Mouse (Mus musculus) common myeloid progenitor, adult 5-6 weeks (primary cell): ENCODE measurements around the gene Phc1. TPM values are rescaled to one million over a fixed set of nuclear protein-coding genes. Genes with fewer than 3 reads are reported as not detected.
A peak's percentile ranks its signal among the peaks of the same experiment; 100 is the strongest.

Experiments
- ATAC-seq: replicated peaks from 2 replicates; pipeline ENCODE4 v1.8.0; 2016; ENCODE audit warnings: low read depth, mild to moderate bottlenecking, moderate TSS enrichment, inconsistent platforms; ENCODE audit not compliant: poor library complexity, severe bottlenecking
- total RNA-seq: library from RNA; stranded (forward); fragments of 200-1000, 187-1606 nt; gene quantifications from 2 replicates; pipeline ENCODE4 v1.2.3, GENCODE M21; 2017

Gene Phc1
- total RNA-seq, 1 experiment from 2014 or later: 13.0 TPM

DNA sequence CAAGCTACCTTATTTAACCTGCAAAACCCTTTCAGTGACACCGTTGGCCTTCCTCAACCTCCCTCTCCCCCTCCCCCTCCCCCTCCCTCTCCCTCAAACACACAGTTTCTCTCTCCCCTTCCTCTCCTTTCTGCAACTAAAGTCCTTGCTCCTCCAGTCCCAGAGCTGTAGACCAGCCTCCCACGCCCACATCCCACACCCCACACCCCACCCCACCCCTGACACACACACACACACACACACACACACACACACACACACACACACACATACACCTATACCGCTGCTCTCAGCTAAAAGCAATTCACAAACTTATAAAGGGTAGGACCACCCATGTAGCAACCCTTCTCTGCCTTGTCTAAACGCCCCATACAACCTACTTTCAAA, 42.1 kb downstream of the Phc1 start:
- no peak for ATAC-seq

DNA sequence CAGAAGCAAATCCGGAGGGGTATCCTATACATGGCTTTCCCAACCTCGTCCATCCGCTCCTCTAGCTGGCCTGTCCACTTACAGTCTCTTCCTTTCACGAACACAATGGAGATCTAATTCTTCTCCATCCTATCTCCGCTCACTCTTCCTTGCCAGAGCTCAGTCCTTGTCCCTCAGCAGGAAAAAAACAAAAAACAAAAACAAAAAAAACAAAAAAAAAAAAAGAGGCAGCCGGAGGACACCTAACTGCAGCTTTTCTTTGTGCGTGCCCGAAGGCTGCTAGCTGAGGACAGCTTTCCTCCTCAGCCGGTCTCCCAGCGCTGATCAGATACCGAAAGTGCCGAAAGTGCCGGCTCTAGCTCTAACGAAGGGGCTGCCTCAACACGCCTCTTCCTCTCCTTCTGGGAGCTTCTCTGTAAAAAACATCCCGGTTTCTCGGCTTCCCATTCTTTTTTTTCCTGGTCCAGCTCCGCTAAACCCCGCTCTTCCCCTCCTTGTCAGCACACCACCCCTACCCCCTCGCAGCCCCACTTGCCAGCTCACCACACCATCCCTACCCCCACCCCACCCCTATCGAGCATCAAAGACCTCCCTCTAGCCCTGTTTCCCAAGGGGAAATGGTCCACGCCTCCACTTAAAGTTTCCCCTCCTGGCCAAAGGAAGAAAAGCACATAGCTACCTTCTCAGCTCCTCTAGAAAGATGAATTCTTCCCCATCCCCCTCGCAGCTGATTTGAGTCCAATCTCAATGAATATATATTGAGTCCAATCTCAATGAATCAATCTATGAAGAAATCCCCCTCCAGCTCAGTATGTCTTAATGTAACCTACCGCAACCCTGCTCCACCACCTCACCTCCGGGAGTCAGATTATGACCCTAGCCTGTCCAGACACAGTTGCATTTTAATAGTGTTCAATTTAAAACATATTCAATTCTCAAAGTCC, 42.8 kb downstream of the Phc1 start:
- ATAC-seq: peak; percentile 62

DNA sequence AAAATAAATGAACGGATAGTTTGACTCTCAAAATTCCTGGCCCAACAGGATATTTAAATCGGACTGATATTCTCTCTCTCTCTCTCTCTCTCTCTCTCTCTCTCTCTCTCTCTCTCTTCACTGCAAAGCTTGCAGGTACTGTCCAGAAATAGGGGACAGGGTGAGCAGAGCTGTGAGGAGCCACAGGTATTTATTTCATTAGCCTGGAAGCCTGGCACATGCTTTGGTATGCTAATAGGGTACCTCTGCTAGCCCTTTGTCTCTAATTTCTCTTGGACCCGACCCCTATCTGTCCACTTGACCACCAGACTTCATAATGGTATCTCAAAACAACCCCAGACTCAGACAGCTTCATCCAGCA, 43.5 kb downstream of the Phc1 start:
- ATAC-seq: no peak

DNA sequence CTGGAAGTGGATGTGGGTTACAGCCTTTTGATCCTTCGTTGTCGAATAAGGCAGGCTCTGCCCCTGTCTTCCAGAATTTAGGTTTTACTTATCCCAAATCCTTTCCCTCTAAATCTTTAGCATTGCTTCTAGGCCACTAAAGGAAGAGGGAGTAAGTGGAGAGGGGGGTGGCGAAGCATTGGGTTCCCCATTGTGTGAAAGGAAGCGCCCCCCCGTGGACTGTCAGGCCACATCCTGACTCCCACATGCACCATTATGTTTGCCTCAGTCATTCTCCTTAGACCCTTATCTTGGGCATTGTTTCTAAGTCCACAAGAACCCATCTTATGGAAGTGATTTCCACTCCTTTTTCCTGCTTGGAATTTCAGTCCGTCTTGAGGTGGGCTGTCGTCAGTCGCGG, 45.1 kb downstream of the Phc1 start:
- ATAC-seq: no peak

DNA sequence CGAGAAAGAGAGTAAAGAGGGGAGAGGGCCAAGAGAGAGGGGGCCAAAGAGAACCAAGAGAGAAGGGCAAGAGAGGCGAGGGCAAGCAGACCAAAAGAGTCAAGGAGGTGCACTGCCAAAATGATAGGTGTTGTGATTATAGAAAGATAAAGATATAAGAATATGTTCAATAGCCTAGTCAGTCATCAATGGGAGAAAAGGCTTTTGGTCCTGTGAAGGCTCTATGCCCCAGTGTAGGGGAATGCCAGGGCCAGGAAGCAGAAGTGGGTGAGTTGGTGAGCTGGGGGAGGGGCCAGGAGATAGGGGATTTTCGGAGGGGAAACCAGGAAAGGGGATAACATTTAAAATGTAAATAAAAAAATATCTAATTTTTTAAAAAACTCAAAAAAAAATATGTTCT, 46.1 kb downstream of the Phc1 start:
- no peak for ATAC-seq

DNA sequence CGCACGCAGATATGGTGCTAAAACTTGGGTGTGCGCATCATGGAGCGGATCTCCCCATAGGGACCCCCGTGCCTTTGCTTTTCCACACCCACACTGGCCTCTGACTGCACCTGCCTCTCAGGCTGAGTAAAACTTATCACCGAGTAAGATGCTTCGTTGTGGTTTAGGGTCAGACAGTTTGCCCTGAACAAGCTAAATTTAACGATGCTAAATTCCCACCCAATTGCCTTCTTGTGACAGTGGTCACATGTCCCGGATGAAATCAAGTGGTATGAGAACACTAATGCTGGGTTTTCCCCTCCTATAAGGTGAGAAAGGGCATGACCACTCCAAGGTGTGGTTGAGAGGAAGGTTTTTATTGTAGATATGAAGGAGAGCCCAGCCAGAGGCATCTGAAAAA, 46.6 kb downstream of the Phc1 start:
- no peak for ATAC-seq

DNA sequence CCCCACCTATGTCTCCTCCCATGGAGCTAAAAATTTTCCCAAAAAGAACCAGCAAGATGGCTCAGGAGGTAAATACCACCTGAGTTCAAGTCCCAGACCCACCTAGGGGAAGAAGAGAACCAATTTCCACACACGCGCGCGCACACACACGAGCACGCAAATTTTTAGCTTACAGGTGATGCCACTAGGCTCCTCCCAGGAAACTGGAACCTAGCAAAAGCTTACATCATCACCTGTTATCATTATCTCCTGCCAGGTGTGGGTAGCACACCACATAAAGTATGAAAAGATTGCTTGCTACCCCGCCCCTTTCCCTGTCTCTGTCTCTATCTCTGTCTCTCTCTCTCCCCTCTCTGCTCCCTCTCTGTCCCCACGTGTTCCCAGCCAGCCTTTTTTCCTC, 47.2 kb downstream of the Phc1 start:
- ATAC-seq: no peak

DNA sequence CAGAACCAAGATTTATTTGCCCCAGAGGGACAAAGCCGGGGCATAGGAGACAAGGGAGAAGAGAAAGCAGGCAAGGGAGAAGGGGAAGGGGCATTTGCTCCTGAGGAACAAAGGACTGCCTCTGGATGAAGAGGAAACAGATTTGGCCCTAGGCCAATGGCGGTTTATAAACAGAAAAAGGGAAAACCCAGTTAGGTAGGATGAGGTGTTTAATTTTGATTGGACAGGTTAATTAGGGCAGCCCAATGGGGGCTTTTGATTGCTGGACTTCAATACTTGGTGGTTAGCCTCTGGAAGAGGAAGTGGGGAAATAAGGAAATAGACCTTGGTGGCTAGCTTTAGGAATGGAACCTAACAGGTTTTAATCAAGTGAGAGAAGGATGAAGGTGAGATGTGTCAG, 48.2 kb downstream of the Phc1 start:
- ATAC-seq: peak; percentile 42; the same call in 1 of the 2 replicates

DNA sequence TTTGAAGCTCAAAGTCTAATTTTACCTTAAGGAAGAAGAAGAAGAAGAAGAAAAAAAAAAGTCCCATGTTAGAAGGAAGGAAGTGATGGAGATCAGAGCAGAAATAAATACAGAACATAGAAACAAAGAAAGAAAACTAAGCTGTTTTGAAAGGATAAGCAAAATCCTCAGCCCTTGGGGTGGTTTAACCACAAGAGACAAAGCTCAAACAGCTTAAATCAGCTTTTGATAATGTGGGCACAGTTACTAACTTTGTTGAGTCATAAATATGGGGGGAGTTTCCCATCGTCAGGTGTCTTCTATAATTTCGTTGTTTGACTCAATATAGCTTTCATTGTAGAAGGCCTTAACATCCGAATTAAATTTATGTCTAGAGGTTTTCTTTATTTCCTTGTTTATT, 48.6 kb downstream of the Phc1 start:
- peak; percentile 65 for ATAC-seq

DNA sequence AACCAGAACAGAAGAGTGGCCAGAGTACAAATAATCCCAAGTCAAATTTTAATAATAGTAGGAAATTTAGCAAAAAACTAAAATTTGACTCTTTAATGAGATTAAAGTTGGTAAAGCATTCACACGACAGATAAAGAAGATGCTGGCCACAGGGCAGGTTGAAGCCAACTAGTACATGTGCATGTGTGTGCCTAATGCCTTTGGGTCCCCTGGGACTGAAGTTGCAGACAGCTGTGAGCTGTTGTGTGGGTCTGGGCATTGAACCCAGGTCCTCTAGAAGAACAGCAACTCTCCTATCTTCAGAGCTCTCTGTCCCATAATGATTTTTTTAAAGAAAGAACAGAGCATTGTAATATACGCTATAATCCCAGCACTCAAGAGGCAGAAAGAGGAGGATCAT, 49.1 kb downstream of the Phc1 start:
- ATAC-seq: no peak

DNA sequence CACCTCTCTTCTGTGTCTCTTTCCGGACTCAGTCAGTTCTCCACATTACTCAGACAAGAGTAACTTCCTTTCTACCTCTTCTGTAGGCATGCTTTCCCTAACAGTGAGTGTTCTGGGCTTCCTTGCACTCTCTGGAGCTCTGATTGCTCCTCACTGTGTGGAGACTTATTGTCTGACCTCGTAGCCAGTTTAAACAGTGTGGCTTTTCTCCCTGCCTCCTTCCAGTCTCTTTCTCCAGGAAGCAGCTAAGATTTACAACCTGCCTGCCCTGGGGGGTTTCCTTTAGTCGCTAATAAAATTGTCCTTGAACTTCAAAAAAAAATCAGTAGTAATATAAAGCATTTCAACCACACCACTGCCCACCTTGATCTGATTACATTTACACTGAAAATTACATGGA, 50.1 kb downstream of the Phc1 start:
- no peak for ATAC-seq

DNA sequence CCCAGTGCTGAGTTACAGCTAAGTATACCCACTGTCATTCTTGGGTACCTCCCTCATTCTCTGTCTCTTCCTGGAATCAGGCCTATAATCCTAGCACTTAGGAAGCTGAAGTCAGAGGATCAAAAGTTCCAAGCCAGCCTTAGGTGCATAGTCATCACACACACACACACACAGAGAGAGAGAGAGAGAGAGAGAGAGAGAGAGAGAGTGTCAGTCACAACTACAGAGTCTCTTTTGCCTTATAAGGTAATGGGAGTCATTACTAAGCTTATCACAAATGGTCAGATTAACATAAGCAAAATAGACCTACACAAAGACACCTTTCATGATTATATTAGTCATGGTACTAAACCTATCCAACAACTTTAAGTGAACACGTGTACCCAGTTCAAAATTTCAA, 51.0 kb downstream of the Phc1 start:
- ATAC-seq: no peak

DNA sequence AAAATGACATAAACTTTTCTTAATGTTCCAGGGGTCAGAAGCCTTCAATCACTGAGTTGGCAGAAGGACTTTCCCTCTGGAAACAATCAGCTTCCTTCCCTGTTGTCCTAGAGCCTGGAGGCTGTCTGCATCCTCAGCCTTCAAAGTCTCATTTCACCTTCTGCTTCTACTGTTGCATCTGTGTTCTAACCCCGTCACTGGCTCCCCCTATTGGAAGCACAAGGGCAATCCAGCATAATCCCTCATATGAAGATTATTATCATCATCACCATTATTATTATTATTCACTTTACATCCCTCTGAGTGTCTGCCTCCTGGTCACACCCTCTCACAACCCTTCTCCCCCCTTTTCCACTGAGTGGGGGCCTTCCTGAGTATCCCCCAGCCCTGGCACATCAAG, 52.1 kb downstream of the Phc1 start:
- ATAC-seq: peak; percentile 31; the same call in 1 of the 2 replicates

DNA sequence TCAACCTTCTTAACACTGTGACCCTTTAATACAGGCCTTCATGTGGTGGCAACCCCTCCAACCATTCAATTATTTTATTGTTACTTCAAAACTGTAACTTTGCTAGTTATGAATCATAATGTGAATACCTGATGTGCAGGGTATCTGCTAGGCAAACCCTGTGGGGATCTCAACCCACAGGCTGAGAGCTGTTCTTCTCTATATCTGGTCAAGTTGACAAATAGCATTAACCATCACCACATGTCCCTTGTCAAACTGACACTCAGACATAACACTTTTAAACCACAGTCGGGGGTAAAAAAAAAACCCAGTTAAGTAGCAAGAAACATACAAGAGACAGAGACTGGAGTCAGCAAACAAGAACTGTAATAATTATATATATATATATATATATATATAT, 55.5 kb downstream of the Phc1 start:
- no peak for ATAC-seq

DNA sequence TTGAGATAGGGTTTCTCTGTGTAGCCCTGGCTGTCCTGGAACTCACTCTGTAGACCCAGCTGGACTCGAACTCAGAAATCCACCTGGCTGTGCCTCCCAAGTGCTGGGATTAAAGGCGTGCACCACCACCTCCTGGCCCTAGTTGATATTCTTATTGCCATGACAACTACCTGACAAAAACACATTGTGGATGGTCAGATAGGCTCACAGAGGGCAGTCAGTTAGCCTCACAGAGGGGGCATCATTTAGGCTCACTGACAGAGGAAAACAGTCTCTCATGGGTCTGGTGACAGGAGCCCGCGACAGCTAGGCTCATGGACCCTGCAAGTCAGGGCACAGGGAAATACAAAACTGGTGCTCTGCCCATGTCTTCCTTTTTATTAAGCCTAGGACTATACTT, 56.1 kb downstream of the Phc1 start:
- 0 out of 2 replicates have a peak, but pooled peaks have one; percentile 22 for ATAC-seq

DNA sequence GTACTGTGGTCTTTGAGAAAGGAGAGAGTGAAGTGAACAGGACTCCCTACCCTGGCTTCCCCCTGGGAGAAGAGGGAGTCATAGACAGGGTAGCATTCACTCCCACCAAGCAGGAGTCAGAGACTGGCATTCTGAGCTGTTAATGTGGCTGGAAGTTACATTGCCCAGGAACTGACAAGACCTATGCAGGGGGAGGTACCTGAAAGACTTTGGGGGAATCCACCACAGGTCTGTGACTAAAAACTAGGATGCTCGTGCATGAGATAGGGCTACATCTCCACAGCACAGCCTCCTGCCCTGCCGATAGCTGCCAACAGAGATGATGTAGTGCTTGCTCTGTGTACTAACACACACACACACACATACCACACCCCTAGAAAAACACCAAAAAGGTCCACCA, 56.9 kb downstream of the Phc1 start:
- no peak for ATAC-seq

DNA sequence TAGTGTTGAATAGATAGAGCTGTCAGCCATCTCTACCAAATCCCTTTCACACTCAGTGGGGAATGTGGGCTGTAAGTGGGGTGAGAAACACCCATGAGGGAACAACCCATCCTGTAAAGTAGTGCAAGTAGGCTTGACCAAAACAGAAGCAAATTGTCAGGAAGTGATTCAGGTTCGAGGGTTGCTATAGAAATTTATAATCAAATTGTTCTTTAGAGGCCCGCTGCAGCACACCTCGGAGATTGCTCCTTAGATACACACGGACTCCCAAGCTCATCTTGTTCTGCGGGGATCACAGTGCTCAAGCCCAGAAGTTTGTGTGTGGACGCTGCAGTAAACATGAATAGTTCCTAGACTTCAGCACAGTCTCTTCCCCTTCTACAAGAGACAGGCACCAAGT, 57.6 kb downstream of the Phc1 start, which contains the start of gene Klrg1:
Klrg1 (minus strand) TSS at position 101 of the 400 bp plus-strand sequence.
- ATAC-seq: no peak

DNA sequence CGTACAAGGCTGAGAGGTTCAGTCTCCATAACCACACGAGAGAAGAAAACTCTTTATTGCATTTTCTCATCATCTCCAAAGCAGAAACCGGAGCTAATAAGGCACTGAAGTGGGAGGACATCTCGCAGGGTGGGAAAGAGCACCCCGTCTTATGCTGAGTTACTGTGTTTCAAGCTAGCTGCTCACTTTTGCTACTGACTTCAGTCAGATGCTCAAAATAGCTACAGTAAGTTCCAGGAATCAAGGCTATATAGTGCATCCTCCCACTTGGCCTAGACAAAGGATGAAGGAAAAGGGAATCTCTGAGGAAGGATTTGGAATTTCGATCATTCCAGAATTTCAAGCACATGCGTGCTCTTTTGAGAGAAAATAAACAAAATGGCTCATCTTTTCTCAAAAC, 63.8 kb downstream of the Phc1 start:
- ATAC-seq: no peak

DNA sequence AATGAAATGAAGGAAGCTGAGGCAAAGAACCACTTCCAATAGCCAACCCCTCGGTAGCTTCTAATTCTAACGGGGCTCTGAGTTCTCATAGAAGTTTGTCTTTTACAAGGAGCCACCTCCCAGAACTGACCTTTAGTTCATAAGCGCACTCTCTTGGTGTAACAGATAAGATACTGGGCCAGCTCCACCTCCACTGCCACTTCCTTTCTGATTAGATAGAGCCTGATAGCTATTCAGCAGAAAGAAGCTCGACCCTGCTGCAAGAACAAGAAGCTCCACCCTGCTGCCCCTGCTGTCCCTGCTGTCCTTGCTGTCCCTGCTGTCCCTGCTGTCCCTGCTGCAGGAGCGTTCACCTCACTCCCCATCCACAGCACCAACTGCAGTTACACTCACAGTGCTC, 65.8 kb downstream of the Phc1 start:
- ATAC-seq: peak; percentile 45; the same call in 1 of the 2 replicates

DNA sequence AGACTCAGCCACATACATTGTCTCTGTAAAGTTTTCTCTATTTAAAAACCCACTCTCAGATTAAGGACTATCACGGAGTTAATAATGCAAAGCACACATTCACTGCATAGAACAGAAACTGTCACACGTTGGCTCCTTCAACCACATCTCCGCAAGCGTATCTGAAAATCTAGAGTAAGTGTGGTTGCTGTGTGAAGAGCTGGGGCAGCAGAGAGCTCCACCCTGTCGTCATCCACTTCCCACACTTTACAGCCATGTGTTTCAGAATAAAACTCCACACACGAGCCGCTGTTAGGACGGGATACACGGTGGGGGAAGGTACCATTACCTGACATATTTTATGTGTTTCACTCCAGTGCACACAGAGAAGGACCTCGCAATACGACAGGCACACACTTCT, 70.2 kb downstream of the Phc1 start:
- peak; percentile 52; the same call in 1 of the 2 replicates for ATAC-seq

DNA sequence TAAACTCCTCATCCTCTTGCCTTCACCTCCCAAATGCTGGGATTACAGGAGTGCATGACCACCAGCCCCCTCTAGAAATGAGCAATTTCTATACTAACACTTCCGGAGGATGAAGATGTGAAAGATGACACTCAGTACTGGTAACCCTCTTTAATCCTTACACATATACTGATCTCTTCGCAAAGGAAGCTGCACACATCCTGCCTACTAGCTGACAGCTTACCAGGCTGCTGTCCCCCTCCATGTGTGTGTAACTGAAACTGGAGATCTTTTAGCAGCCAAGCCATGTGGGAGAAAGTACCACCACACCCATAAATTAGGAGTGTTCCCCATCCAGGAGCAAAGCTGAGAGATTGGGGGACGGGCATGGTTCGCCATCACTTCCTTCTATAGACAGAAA, 71.2 kb downstream of the Phc1 start:
- no peak for ATAC-seq

DNA sequence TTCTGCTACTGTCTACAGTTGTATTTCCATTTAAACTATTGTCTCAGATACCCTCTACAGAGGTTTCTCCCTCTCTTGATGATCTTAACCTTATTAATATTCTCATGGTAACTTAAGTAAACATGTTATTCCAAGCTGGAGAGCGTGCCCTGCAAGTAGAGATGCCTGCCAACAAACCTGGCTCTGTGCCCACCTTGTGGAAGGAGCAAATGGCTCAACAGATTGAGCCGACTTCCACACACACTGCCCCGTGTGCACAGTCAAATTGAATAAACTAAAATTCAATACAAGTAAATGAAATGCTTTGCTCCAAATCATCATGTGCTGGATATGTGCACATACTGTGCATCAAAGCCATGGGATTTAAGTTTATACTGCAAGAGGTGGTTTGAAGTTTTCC, 71.8 kb downstream of the Phc1 start:
- no peak for ATAC-seq
